Comparison of ENCODE assay signal across 11 mouse cellular contexts in genomic region chr14:97560121-97560907, GRCm38 (mm10).
A peak's percentile ranks its signal among the peaks of the same experiment; 100 is the strongest.
DNase-seq lines count a peak whose midpoint lies in the region; ATAC-seq and TF ChIP-seq lines count a peak whose summit lies in the region.
"Had no signal": no experiment of that assay in that cellular context is flagged by ENCODE, and none has a peak within 500 bp of the region (broad histone marks: within the 10 kb centered on the region; RNA-seq: fewer than 3 reads in every experiment).

No protein-coding gene starts in this region.

- TF ChIP-seq EP300 in lung, postnatal 0 days (IDR thresholded peaks at IDR 0.05) = no peak

- H3K4me3 ChIP-seq in forebrain, embryonic 16.5 days (replicated peaks; ENCODE audit: low read length) = no peak overlapping the region
- no peak overlapping the region for H3K4me3 ChIP-seq in forebrain, embryonic 13.5 days
- no peak overlapping the region for H3K4me3 ChIP-seq in lung, embryonic 14.5 days (ENCODE audit: low read depth, low read length)
- H3K4me3 ChIP-seq in lung, postnatal 0 days (ENCODE audit: low read depth, low read length) = no peak overlapping the region
- H3K4me3 ChIP-seq in hindbrain, postnatal 0 days (ENCODE audit: low read length) = no peak overlapping the region
- H3K4me3 ChIP-seq: liver, embryonic 13.5 days had no signal

- H3K9ac ChIP-seq in forebrain, embryonic 16.5 days (replicated peaks; ENCODE audit: low read depth, low read length) = no peak overlapping the region
- no peak overlapping the region for H3K9ac ChIP-seq in forebrain, embryonic 13.5 days
- H3K9ac ChIP-seq in lung, embryonic 14.5 days = no peak overlapping the region
- no peak overlapping the region for H3K9ac ChIP-seq in lung, postnatal 0 days (replicated peaks; ENCODE audit: low read depth)
- H3K9ac ChIP-seq in hindbrain, postnatal 0 days (replicated peaks; ENCODE audit: low read length) = no peak overlapping the region
- H3K9ac ChIP-seq: liver, embryonic 13.5 days had no signal

- TF ChIP-seq CTCF in lung, embryonic 14.5 days (IDR thresholded peaks at IDR 0.05; ENCODE audit: low read depth) = no peak
- no peak for TF ChIP-seq CTCF in lung, postnatal 0 days (IDR thresholded peaks at IDR 0.05)
- no peak for TF ChIP-seq CTCF in hindbrain, postnatal 0 days (IDR thresholded peaks at IDR 0.05; ENCODE audit: low read depth)

- no peak overlapping the region for H3K4me2 ChIP-seq in forebrain, embryonic 16.5 days (ENCODE audit: low read length)
- no peak overlapping the region for H3K4me2 ChIP-seq in forebrain, embryonic 13.5 days
- H3K4me2 ChIP-seq in lung, embryonic 14.5 days = no peak overlapping the region
- no peak overlapping the region for H3K4me2 ChIP-seq in lung, postnatal 0 days (replicated peaks; ENCODE audit: low read depth, low read length)
- H3K4me2 ChIP-seq in hindbrain, postnatal 0 days (ENCODE audit: low read depth, low read length) = no peak overlapping the region
- H3K4me2 ChIP-seq: liver, embryonic 13.5 days had no signal

- peak; percentile 47 for DNase-seq in lung, embryonic 14.5 days
- no peak for DNase-seq in lung, postnatal 0 days (ENCODE audit: low spot score)
- peak; percentile 25 for DNase-seq in hindbrain, postnatal 0 days (ENCODE audit: low spot score)
- peak; percentile 16 for DNase-seq in retina, embryonic 14.5 days (ENCODE audit: low spot score)
- no peak for DNase-seq in T-cell, adult 2 months (ENCODE audit: low spot score)
- DNase-seq in adrenal gland, adult (ENCODE audit: inconsistent age in 2 of 2, low spot score in 1 of 2) = no peak
- DNase-seq: adrenal gland, postnatal 25 days; cerebellum, adult 8-10 months; liver, embryonic 13.5 days had no signal

- H3K36me3 ChIP-seq in forebrain, embryonic 16.5 days (ENCODE audit: control insufficient read depth, insufficient read depth) = no peaks in the 10 kb centered on the region
- no peaks in the 10 kb centered on the region for H3K36me3 ChIP-seq in forebrain, embryonic 13.5 days (ENCODE audit: poor library complexity, severe bottlenecking)
- no peaks in the 10 kb centered on the region for H3K36me3 ChIP-seq in lung, embryonic 14.5 days (ENCODE audit: insufficient read depth)
- no peaks in the 10 kb centered on the region for H3K36me3 ChIP-seq in lung, postnatal 0 days (ENCODE audit: insufficient read depth, low read length)
- H3K36me3 ChIP-seq in hindbrain, postnatal 0 days (ENCODE audit: insufficient read depth, low read length) = no peaks in the 10 kb centered on the region
- H3K36me3 ChIP-seq: liver, embryonic 13.5 days had no signal

- WGBS in forebrain, embryonic 16.5 days = 15% methylated on average over 7 of the region's 7 CpGs
- 17% methylated on average over 7 of the region's 7 CpGs for WGBS in forebrain, embryonic 13.5 days
- 32% methylated on average over 7 of the region's 7 CpGs for WGBS in lung, embryonic 14.5 days
- 45% methylated on average over 7 of the region's 7 CpGs for WGBS in lung, postnatal 0 days
- WGBS in hindbrain, postnatal 0 days = 21% methylated on average over 7 of the region's 7 CpGs

- H3K9me3 ChIP-seq in forebrain, embryonic 16.5 days (ENCODE audit: control insufficient read depth, low read length) = no peaks in the 10 kb centered on the region
- H3K9me3 ChIP-seq in forebrain, embryonic 13.5 days (replicated peaks) = no peaks in the 10 kb centered on the region
- H3K9me3 ChIP-seq in lung, embryonic 14.5 days (ENCODE audit: low read depth, low read length) = no peaks in the 10 kb centered on the region
- no peaks in the 10 kb centered on the region for H3K9me3 ChIP-seq in lung, postnatal 0 days (ENCODE audit: low read length)
- H3K9me3 ChIP-seq in hindbrain, postnatal 0 days (ENCODE audit: low read length) = no peaks in the 10 kb centered on the region
- H3K9me3 ChIP-seq: liver, embryonic 13.5 days had no signal

- 0 out of 2 replicates have a peak, but pooled peaks have one; percentile 26 for ATAC-seq in forebrain, embryonic 16.5 days
- ATAC-seq in forebrain, embryonic 13.5 days = no peak
- ATAC-seq in lung, embryonic 14.5 days (ENCODE audit: insufficient read depth) = no peak
- ATAC-seq in lung, postnatal 0 days = no peak
- peak; percentile 47; the same call in 1 of the 2 replicates for ATAC-seq in hindbrain, postnatal 0 days

- H3K27me3 ChIP-seq in forebrain, embryonic 16.5 days (replicated peaks; ENCODE audit: control insufficient read depth, insufficient read depth, low read length) = no peaks in the 10 kb centered on the region
- no peaks in the 10 kb centered on the region for H3K27me3 ChIP-seq in forebrain, embryonic 13.5 days
- no peaks in the 10 kb centered on the region for H3K27me3 ChIP-seq in lung, embryonic 14.5 days (ENCODE audit: insufficient read depth, low read length)
- no peaks in the 10 kb centered on the region for H3K27me3 ChIP-seq in lung, postnatal 0 days (replicated peaks; ENCODE audit: insufficient read depth, low read length)
- H3K27me3 ChIP-seq in hindbrain, postnatal 0 days (ENCODE audit: insufficient read depth, low read length) = no peaks in the 10 kb centered on the region
- H3K27me3 ChIP-seq: liver, embryonic 13.5 days had no signal

- 0 out of 2 replicates have a peak, but pooled peaks cover 3% of the 10 kb centered on the region for H3K4me1 ChIP-seq in forebrain, embryonic 16.5 days (replicated peaks; ENCODE audit: control insufficient read depth, insufficient read depth, low read length)
- H3K4me1 ChIP-seq in forebrain, embryonic 13.5 days = peaks cover 3% of the 10 kb centered on the region; the same call in 1 of the 2 replicates
- H3K4me1 ChIP-seq in lung, embryonic 14.5 days (ENCODE audit: insufficient read depth) = peaks cover 3% of the 10 kb centered on the region; the same call in 1 of the 2 replicates
- H3K4me1 ChIP-seq in lung, postnatal 0 days (ENCODE audit: insufficient read depth, low read depth, low read length) = no peaks in the 10 kb centered on the region
- H3K4me1 ChIP-seq in hindbrain, postnatal 0 days (ENCODE audit: insufficient read depth, low read length) = no peaks in the 10 kb centered on the region
- H3K4me1 ChIP-seq: liver, embryonic 13.5 days had no signal

- no peak overlapping the region for H3K27ac ChIP-seq in forebrain, embryonic 16.5 days (ENCODE audit: low read length)
- no peak overlapping the region for H3K27ac ChIP-seq in forebrain, embryonic 13.5 days
- H3K27ac ChIP-seq in lung, embryonic 14.5 days (ENCODE audit: low read depth) = peak overlapping the region; percentile 63; the same call in 1 of the 2 replicates
- no peak overlapping the region for H3K27ac ChIP-seq in lung, postnatal 0 days (ENCODE audit: low read length)
- H3K27ac ChIP-seq in hindbrain, postnatal 0 days = peak overlapping the region; percentile 11; the same call in 1 of the 2 replicates
- H3K27ac ChIP-seq: liver, embryonic 13.5 days had no signal

Comparison
In these comparisons a context has a peak if more than half of its experiments do, and no peak if none do; other contexts are left out.
1. ATAC-seq: peak in forebrain, embryonic 16.5 days (single experiment) and hindbrain, postnatal 0 days (single experiment); none in forebrain, embryonic 13.5 days (single experiment), lung, embryonic 14.5 days (single experiment) and lung, postnatal 0 days (single experiment).
2. H3K27ac ChIP-seq: peak in lung, embryonic 14.5 days (single experiment) and hindbrain, postnatal 0 days (single experiment); none in forebrain, embryonic 16.5 days (single experiment), forebrain, embryonic 13.5 days (single experiment) and lung, postnatal 0 days (single experiment).
3. DNase-seq: peak in lung, embryonic 14.5 days (single experiment), hindbrain, postnatal 0 days (single experiment) and retina, embryonic 14.5 days (single experiment); none in lung, postnatal 0 days (single experiment), T-cell, adult 2 months (single experiment) and adrenal gland, adult (0 of 2).